Mouse (Mus musculus) embryonic stem cell, embryonic (primary cell): ENCODE data around the gene Barhl1.

Source experiments
- CTCF ChIA-PET, 4 experiments: fragments of 300-600 bp in 2 of 4; fragments of 350-600 bp in 2 of 4; sonication (Branson Sonifier 250); formaldehyde crosslinking; loops; one replicate each; lab custom pipeline; 2022; ENCODE audit warnings: inconsistent platforms in 2 of 4; lab: Charles Lee
- POLR2A ChIA-PET, 4 experiments: fragments of 300-600 bp in 2 of 4; fragments of 350-600 bp in 2 of 4; sonication (Branson Sonifier 250); formaldehyde crosslinking; loops; one replicate each; lab custom pipeline; 2022; ENCODE audit warnings: antibody characterized with exemption in 4 of 4, inconsistent platforms in 1 of 4; lab: Charles Lee

Barhl1 gene

DNA sequence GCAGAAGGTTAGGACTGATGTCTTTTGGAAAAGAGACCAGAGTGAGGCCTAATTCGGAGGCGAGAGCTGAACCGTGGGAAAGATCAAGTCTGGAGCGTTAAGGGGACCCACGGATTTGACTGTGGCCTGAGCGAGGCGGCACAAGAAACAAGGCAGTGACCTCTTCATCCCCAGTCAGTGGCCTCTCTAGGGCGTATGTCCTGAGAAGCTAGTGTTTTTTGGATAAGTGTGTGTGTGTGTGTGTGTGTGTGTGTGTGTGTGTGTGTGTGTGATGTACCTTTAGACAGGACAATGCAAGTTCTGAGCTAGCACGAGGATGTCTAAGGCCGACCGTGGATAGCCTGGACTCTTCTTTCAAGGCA is 669 bp upstream of the Barhl1 start:
- ChIA-PET POLR2A (interaction anchor here in 2 of 4 experiments (0.6 to 1.8 kb wide), 6 partner anchors 8 to 439 kb away, joined by 3 to 4 read pairs (median 4); partner anchors contain the start of gene Ttf1 (in 1 of the 2)), CTCF (interaction anchor here in 3 of 4 experiments (0.6 to 3.2 kb wide), 6 partner anchors 14 to 136 kb away, joined by 3 to 13 read pairs (median 4); no protein-coding TSS in a partner anchor)

DNA sequence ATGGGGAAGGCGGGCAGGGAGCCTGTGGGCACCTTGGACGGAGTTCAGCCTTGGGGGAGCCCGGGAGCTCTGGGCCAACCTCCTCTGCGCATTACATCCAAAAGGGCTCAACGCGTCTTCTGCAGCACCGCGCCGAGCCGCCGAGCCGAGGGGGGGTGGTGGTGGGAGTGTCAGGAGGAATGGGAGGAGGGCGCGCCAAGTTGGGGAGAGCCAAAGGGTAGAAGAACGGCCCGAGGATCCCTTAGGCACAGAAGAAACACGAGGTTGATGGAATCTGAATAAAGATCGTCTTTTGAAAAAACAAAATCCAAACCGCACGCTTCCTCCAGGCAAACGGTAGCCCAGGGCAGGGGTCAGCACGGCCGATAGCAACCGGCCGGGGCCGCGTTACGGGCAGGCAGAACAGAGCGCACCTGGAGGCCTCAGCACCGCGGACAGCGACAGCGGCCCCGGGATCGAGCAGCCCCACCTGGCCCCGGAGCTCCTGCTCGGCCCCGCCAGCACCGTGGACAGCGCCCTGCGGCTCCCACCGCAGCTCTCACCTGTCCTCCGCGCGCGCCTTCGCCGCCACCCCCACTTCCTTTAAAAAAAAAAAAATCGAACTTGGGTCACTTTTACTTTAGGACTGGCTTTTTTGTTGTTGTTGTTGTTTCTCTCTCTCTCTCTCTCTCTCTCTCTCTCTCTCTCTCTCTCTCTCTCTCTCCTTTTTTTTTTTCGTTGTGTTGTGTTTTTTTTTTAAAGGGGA is 528 bp downstream of the Barhl1 start:
- POLR2A ChIA-PET: interaction anchor here (0.6 to 1.6 kb wide), 21 partner anchors 9 to 793 kb away, joined by 3 to 9 read pairs (median 4); partner anchors contain the start of genes Ddx31 (in 3 of the 4), Gtf3c4 (in 3 of the 4) and Ttf1 (in 2 of the 4)

DNA sequence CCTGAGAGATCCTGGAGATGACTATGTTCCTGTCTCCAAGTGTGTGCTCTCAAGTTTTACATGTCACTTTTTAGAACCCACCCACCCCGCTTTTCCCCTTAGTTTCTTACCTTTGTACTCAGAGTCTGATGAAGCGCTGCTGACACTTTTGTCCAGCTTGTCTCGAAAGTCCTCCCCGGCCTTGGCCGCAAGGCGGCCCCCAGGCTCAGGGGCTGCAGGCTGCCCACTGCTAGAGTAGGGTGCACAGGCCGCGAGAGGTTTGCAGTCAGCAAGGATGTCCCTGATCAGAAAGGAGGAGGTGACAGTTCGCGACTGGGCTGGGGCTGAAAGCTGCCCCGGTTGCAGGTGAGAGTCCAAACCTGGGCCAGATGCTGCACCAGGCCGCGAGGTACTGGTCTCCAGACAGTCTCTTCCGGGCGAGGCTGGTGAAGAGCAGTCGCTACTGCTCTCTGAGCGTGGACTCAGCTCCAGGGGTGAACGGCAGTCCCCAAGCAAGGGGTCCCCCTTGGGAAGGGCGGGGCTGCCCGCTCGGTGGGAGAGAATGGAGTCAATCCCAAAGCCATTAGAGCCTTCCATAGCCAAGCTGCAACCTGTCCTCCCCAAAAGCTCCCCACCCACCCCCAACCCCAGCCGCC is 1.2 kb downstream of the Barhl1 start:
- CTCF ChIA-PET: interaction anchor here in 3 of 4 experiments (0.6 to 1.8 kb wide), 7 partner anchors 9 to 160 kb away, joined by 3 to 10 read pairs (median 7); no protein-coding TSS in a partner anchor

More for the DNA sequence above, 528 bp downstream of the Barhl1 start:
- CTCF ChIA-PET: interaction anchor here (0.6 to 3.2 kb wide), 15 partner anchors 15 to 775 kb away, joined by 3 to 13 read pairs (median 4); partner anchors contain the start of gene Ntng2 (in 1 of the 4)

DNA sequence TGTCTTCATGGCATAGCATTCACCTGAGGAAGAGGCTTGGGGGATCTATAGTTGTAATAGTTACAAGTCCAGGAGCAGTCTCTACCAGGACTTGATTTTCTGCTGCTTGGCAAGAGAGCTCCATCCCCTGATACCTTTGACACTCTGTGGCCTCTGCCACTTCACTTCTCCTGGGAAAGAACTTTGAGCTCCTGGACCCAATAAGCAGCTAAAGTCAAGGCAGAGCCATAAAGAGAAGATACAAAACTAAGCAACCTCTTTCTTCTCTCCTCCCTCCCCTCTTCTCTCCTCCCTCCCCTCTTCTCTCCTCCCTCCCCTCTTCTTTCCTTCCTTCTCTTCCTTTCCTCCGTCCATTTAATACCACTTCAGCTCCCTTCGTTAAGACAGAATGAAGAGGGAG is 2.3 kb downstream of the Barhl1 start:
- CTCF ChIA-PET: interaction anchor here in 3 of 4 experiments (0.6 to 1.8 kb wide), 7 partner anchors 10 to 260 kb away, joined by 3 to 9 read pairs (median 3); no protein-coding TSS in a partner anchor
- POLR2A ChIA-PET: interaction anchor here in 2 of 4 experiments (0.6 to 1.6 kb wide), 3 partner anchors 74 to 146 kb away, joined by 3 to 4 read pairs (median 3); partner anchors contain the start of genes Ddx31 (in 1 of the 2), Gtf3c4 (in 1 of the 2) and Ttf1 (in 1 of the 2)

More for the DNA sequence above, 1.2 kb downstream of the Barhl1 start:
- POLR2A ChIA-PET: interaction anchor here in 1 of 4 experiments (0.7 to 1.6 kb wide), 6 partner anchors 9 to 131 kb away, joined by 3 to 5 read pairs (median 3); partner anchors contain the start of genes Ddx31 and Gtf3c4

DNA sequence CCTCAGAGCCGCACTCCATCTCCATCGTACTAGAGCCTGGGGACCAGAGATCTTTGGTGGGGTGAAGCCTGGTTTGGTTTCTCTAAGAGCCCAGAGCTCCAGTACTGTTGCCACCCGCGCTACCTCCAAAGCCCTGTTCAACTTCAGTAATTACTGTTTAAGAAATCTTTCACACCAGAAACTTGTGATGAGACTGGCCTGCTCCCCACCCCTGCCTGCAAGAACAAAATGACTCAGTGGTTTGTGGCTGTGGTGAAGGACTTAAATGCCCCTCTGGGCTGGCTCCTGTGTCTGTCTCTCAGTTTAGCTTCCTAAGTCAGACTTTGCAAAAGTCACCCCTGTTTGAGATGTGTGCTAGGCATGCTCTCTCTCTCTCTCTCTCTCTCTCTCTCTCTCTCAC is 3.5 kb downstream of the Barhl1 start:
- CTCF ChIA-PET: interaction anchor here (0.6 to 1.9 kb wide), 6 partner anchors 11 to 277 kb away, joined by 3 to 6 read pairs (median 4); no protein-coding TSS in a partner anchor
- POLR2A ChIA-PET: no interaction called here

DNA sequence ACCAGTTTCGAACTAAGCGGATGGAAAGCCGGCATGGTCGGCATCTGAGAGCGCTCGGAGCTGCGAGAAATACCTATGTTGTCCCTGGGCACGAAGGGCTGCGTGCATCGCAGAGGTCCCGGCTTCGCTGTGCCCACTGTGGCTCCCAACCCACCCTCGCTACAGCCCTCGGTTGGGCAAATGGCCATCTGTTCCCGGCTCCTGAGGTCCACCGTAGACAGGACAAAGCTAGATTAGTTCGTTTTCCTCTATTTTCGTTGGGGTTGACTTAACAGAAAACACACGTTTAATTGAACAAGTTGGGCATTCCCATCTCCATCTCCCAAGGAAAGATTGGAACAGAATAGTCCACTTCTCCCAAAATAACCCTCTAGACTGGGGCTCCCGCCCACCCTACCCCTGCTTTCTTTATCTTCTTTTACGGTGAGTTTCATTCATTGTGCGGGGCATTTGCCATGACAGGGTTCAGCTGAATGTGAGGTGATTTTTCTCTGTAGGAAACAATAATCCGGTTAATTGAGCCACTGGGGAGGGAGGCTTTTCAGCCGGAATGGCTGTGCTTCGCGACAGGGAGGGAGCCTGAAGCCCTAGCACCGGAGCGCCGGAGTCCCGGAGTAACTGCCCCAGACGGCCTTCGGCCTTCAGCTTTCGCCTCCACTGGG is 4.3 kb downstream of the Barhl1 start:
- ChIA-PET CTCF (interaction anchor here in 3 of 4 experiments (0.6 to 1.9 kb wide), 10 partner anchors 12 to 1222 kb away, joined by 3 to 8 read pairs (median 4); no protein-coding TSS in a partner anchor), POLR2A (interaction anchor here in 1 of 4 experiments (1.5 kb wide), 1 partner anchor 15 kb away, joined by 4 read pairs; no protein-coding TSS in a partner anchor)

DNA sequence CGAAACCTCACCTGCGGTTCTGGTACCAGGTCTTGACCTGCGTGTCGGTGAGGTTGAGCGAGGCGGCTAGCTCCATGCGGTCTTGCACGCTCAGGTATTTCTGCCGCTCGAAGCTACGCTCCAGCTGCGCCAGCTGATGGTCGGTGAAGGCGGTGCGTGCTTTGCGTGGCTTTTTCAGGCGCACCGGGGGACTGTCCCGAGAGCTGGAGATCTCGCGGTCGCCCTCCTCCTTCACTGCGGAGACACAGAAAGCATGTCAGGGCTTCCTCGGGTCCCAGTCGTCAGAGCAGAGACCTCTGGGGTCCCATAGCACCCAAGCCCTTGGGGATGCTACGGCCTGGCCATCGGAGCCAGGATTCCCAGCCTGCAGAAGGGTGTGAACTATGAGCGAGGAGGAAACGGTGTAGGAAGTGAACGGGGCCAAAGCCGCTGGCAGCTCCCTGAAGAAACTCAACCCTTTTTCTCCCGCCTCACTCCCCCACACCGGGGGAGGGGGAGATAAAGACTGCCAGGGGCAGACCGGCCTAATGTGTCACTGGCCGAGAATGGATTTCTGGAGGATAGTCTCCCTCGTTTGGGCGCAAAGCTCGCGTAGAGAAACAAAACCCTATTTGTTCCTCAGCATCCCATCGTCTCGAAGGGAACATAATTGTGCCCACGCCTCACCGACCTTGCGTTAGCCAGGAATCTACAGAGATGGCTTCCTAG is 5.0 kb downstream of the Barhl1 start:
- CTCF ChIA-PET: interaction anchor here in 2 of 4 experiments (0.6 to 1.9 kb wide), 11 partner anchors 12 to 1223 kb away, joined by 3 to 8 read pairs (median 3); no protein-coding TSS in a partner anchor
- POLR2A ChIA-PET: interaction anchor here in 2 of 4 experiments (0.6 to 1.5 kb wide), 2 partner anchors 14 to 212 kb away, joined by 4 to 11 read pairs; no protein-coding TSS in a partner anchor

DNA sequence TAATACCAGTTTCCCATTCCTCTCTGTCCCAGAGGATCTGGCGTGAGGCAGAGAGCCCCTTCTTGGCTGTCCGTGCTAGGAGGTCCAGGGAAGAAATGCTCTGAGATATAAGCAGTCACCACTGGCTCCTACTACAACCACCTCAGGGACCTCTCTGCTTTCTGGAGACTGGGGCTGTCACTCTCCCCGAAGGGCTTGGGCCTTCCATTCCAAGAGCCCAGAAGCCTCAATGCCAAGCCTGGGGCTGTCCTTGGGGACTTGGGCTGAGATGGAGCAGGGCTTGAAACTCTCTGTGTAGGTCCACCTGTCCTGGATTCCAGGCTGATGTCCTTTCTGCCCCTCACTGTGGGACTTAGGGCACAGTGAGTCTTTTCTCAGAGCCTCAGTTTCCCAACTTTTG is 5.6 kb downstream of the Barhl1 start:
- POLR2A ChIA-PET: interaction anchor here in 2 of 4 experiments (0.6 to 1.5 kb wide), 2 partner anchors 14 to 213 kb away, joined by 4 to 11 read pairs; no protein-coding TSS in a partner anchor
- CTCF ChIA-PET: interaction anchor here in 2 of 4 experiments (0.8 to 1.9 kb wide), 6 partner anchors 13 to 327 kb away, joined by 3 to 8 read pairs (median 4); no protein-coding TSS in a partner anchor

DNA sequence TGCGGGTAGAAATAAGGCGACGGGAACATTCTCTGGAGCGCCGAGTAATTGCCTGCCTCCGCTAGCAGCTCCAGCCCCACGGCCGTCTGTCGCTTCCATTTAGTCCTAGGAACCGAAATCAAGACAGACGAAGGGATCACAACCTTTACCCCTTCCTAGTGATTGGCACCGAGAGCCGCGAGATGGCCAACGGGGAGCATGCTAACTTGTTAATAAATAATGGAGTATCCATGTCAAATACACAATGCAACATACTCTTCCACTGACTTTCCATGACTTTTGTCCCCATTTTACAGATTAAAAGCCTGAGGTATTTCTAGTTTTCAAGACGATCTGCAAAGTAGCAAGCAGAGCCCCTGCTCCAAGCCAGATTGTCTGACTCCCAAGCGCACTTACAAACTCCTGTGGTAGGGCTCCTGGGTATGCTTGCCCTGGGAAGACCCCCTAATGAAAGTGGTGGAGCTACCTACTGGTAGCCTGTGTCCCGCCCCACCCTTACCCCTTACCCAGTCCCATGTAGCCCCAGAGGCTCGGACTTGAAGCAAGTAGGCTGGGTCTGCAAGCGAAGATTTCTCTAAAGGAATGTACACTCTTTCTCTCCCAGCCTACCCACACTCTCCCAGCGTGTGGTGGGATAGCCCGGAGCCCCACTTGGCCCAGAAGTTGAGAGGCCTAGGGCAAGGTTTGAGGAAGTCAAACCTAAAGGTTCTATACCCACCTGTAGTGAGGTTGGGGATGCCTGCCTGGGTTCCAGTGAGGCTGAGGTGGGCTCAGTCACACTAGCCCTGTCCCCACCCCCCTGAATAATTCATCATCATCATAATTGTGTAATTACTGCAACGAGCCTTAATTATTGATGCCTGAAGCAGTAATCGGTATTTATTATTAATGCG is 6.4 kb downstream of the Barhl1 start:
- POLR2A ChIA-PET: interaction anchor here in 3 of 4 experiments (0.8 to 2.6 kb wide), 4 partner anchors 8 to 49 kb away, joined by 3 to 5 read pairs (median 3); no protein-coding TSS in a partner anchor

DNA sequence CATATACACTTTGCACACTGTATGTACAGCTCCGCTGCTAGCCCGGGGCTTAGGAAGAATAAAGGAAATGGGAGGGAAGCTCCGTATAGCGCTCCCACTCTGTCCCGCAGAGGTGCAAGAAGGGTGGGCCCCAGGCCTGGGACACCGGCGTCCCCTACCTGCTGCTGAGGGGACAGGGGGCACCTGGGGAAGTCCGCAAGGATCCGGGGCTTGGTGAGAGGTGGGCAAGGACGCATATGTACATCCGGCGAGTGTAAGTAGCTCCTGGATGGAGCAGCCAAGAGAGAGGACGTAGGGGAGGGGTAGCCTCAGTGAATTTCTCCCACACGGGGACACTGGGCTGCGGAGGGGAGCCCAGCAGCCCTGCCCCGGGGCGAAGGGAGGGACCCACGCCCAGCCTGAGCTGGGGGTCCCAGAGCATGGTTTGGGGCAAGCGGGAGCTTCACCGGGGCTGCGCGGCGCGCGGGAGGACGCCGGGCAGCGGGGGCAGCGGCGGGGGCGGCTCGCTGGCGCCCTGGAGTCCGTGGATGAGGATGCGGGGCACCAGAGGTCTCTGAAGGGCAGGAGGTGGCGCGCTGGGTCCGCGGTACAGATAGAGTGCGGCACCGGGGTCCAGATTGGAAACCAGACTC is 7.2 kb downstream of the Barhl1 start:
- POLR2A ChIA-PET: interaction anchor here (0.7 to 2.6 kb wide), 6 partner anchors 8 to 50 kb away, joined by 3 to 5 read pairs (median 3); no protein-coding TSS in a partner anchor
- CTCF ChIA-PET: interaction anchor here in 2 of 4 experiments (0.5 to 1.6 kb wide), 2 partner anchors 15 to 40 kb away, joined by 5 to 12 read pairs; no protein-coding TSS in a partner anchor

More for the DNA sequence above, 6.4 kb downstream of the Barhl1 start:
- CTCF ChIA-PET: interaction anchor here in 1 of 4 experiments (1.6 kb wide), 1 partner anchor 14 kb away, joined by 5 read pairs; no protein-coding TSS in a partner anchor

DNA sequence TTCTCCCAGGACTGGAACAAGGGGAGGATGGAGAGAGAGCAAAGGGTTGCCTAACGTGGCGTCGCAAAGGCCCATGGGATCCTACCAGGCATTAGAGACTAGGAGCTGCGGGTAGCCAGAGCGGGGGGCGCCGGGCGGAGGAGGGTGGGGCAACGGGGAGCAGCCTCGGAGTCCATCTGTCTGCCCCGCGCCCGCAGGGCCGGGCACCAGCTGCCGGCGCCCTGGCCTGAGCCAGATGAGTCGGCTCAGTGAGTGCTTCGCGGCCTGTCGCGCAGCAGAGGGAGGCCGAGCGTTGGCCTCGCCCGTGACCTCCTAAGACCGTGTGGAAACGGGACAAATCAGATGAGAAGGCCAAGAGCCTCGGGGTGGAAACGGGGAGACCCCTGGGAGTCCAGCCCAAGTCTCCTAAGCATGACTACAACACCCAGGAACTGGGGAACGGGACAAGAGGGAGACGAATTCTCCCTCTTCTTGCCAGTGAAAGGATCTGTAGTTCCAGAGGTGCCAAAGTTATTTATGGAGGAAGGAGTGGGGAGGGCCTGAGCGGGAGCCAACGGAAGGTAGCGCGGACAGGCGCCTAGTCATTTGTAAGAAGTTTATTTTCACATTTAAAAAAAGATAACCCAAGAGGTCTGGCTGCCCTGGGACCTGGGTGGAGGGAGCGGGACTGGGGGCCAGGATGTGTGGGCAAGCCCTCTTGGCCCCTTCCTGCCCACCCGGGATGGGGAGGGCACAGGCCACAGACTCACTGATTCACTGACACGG is 7.9 kb downstream of the Barhl1 start:
- CTCF ChIA-PET: interaction anchor here in 3 of 4 experiments (0.5 to 1.6 kb wide), 4 partner anchors 15 to 144 kb away, joined by 3 to 12 read pairs (median 4); no protein-coding TSS in a partner anchor
- POLR2A ChIA-PET: interaction anchor here (0.7 to 2.6 kb wide), 8 partner anchors 9 to 268 kb away, joined by 3 to 5 read pairs (median 3); partner anchors contain the start of genes Ddx31 (in 1 of the 4) and Tsc1 (in 1 of the 4)

DNA sequence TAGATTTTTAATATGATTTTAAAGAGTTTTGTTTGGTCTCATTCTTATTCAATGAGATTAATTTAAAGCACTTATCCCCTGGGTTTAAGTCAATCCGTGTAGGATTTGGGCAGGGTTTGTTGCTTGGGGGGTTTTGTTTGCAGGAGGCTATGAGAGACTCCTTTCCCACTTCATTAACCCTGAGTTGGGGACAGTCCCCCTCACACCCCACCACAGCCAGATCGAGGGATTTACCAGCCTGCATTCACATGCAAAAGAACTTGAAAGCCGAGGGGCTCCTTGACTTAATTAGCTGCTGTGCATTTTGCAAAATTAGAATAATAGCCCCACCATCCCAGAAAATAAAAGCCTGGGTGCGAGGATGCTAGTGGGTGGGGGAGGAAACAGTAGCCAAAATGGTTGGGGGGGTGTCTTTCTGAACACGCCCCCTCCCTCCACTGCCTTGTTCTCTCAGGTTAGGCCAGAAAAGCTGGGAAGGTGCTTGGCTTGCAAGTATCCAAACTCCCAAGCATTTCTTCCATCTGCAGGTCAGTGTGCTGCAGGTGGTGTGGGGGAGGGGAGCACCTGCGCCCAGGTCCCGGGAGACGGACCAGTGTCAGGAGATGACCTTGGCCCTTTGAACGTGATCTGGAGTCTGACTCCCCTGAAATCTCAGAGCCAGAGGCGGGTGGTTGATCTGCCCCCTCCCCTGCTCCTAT is 8.6 kb downstream of the Barhl1 start:
- CTCF ChIA-PET: interaction anchor here in 2 of 4 experiments (0.8 to 1.0 kb wide), 2 partner anchors 145 kb away, joined by 3 to 4 read pairs; no protein-coding TSS in a partner anchor

DNA sequence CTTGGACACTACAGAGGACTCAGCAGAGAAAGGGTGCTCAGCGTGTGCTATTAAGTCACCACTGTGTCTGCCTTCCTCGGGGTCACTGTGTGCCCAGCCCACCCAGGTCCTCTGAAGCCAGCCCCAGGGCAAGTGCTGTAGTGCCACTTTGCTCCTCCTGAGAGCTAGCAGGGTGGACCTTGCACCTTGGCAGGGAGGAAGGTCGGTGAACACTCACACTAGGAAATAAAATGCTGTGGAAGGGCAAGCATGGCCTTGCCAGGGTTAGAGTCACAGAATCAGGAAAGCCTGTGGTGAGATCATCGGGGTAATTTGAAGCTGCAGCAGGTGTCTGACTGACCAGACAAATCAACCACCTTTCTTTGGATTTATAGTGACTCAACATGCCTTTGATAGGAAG is 10.9 kb downstream of the Barhl1 start:
- CTCF ChIA-PET: interaction anchor here in 1 of 4 experiments (1.0 kb wide), 1 partner anchor 763 kb away, joined by 3 read pairs; no protein-coding TSS in a partner anchor
- POLR2A ChIA-PET: interaction anchor here in 1 of 4 experiments (2.4 kb wide), 1 partner anchor 12 kb away, joined by 7 read pairs; no protein-coding TSS in a partner anchor

More for the DNA sequence above, 8.6 kb downstream of the Barhl1 start:
- POLR2A ChIA-PET: interaction anchor here in 2 of 4 experiments (0.7 to 2.6 kb wide), 5 partner anchors 12 to 267 kb away, joined by 3 to 5 read pairs (median 3); partner anchors contain the start of genes Ddx31 (in 1 of the 2) and Tsc1 (in 1 of the 2)
